Mouse (Mus musculus) cerebellum, adult 11 months (tissue): ENCODE results near the gene Mtg1.
A peak's percentile ranks its signal among the peaks of the same experiment; 100 is the strongest.
"Not testable (repeated sequence)": the region's sequence is repeated elsewhere in the genome, so short reads cannot be mapped to it uniquely, and the experiment has no call there.

ENCODE experiments used
- DNase-seq: peaks from one replicate; pipeline ENCODE4 v3.0.0; 2022

Mtg1 gene

GRCm38 (mm10) chr7:140132184-140132583 lies 5.2 kb upstream of the Mtg1 start:
- not testable (repeated sequence) for DNase-seq

GRCm38 (mm10) chr7:140134033-140134432 lies 3.3 kb upstream of the Mtg1 start:
- not testable (repeated sequence) for DNase-seq

- DNase-seq: no peak
Measured at GRCm38 (mm10) chr7:140135106-140135770, 2.1 kb upstream of the Mtg1 start.

GRCm38 (mm10) chr7:140138021-140138310 lies 602 bp downstream of the Mtg1 start:
- no peak for DNase-seq

- peak; percentile 65 for DNase-seq
Measured at GRCm38 (mm10) chr7:140141350-140141749, 4.0 kb downstream of the Mtg1 start.

DNA sequence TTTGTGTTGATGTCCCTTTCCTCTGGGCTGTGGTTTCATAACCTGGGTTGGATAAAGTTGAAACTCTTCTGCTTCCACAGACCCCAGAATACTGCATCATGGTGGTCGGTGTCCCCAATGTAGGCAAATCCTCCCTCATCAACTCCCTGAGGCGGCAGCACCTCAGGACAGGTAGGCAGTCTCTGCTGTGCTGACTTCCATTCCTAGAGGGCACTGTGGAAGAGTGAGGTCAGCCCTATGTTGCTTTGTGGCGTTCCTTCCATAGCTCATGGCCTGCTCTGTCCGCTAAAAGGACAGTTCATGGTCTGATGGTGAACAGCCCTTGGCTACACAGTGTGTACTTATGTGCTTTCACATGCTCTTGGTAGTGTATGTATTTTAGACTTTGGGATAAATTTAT lies 7.2 kb downstream of the Mtg1 start:
- DNase-seq: no peak

- DNase-seq: peak; percentile 61
Measured at GRCm38 (mm10) chr7:140153383-140153782, 16.0 kb downstream of the Mtg1 start.

GRCm38 (mm10) chr7:140153829-140154217 lies 16.5 kb downstream of the Mtg1 start:
- DNase-seq: no peak

DNA sequence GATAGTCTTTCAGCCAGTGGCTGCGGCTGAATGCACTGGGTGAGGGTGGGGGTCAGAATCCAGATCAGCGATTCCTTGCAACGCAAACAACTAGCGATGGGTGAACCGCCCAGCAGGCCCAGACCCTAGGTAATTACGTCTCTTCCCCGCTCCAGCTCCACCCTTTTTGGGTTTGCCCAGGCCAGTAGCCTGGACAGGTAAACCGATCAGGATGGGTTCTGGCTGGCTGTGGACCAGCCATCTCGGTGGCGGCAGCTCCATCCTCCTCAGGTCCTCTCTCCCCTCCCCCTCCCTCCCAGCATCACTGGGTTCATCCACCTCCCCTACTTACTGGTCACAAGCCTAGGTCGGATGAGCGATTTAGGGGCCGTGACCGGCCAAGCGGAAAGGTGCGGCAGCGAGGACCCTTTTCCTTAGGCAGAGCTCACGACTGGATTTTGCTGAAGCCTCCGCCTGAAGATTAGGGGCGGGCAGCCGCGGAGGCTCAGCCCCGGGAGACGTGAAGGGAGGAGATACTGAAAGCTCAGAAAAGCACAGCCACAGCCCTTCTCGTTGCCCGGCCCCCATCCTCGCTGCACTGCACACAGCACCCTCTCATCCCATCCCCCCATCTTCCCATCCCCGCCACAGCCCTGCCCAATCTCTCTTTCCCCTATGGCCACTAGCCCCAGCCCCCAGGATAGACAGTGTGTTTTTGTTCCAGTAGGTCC lies 17.0 kb downstream of the Mtg1 start, which contains the start of gene Sprn:
Gene Sprn (minus strand): TSS at position 660 of the 710 bp plus-strand sequence.
- peak; percentile 64 for DNase-seq

GRCm38 (mm10) chr7:140160363-140160762 lies 23.0 kb downstream of the Mtg1 start:
- DNase-seq: no peak

GRCm38 (mm10) chr7:140164664-140165063 lies 27.3 kb downstream of the Mtg1 start, which contains the start of gene Olfr522:
Gene Olfr522 (minus strand): TSS chr7:140164764.
- no peak for DNase-seq

DNA sequence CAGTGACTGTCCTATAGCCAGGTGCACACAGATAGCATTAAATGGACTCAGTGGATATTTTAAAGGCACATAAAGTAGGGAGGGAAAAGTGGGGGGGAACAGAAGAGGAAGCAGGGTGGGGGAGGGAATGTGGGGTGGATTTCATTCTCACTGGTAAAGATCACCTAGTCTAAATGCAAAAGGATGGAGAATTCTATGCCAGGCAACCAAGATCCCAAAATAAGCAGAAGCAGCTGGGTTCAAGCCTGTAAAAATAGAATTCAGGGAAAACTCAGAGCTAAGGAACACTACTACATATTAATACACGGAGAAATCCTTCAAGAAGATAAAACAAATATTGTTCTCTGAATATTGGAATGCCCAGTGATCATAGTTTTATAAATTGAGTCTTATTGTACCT lies 30.6 kb downstream of the Mtg1 start:
- DNase-seq: no peak

- DNase-seq: no peak
Measured at GRCm38 (mm10) chr7:140169386-140169785, 32.0 kb downstream of the Mtg1 start.

GRCm38 (mm10) chr7:140170863-140171262 lies 33.5 kb downstream of the Mtg1 start:
- no peak for DNase-seq

DNA sequence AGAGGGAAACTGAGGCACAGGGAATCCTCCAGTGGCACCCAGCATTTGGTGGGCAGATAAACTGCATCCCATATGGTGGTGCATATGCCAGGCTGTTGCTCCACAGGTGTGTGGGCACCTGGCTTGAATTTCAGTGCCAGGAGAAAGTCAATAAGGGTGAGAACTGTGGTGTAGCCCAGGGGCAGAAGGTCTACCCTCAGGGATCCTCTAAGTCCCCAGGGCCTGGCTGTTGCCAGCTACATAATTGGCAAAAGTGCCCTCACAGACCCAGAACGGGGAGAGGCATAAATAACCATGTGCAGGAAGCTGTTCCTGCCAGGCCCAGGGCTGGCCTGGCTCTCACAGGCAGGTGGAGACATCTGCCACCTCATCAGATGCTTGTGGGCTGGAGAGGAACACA lies 35.6 kb downstream of the Mtg1 start, which contains the start of gene Olfr523:
Gene Olfr523 (plus strand): TSS at position 282 of the 400 bp plus-strand sequence.
- peak; percentile 43 for DNase-seq

GRCm38 (mm10) chr7:140179176-140179575 lies 41.8 kb downstream of the Mtg1 start:
- DNase-seq: no peak

- DNase-seq: no peak
Measured at GRCm38 (mm10) chr7:140180692-140181091, 43.3 kb downstream of the Mtg1 start.

- DNase-seq: no peak
Measured at GRCm38 (mm10) chr7:140184206-140184605, 46.8 kb downstream of the Mtg1 start.

DNA sequence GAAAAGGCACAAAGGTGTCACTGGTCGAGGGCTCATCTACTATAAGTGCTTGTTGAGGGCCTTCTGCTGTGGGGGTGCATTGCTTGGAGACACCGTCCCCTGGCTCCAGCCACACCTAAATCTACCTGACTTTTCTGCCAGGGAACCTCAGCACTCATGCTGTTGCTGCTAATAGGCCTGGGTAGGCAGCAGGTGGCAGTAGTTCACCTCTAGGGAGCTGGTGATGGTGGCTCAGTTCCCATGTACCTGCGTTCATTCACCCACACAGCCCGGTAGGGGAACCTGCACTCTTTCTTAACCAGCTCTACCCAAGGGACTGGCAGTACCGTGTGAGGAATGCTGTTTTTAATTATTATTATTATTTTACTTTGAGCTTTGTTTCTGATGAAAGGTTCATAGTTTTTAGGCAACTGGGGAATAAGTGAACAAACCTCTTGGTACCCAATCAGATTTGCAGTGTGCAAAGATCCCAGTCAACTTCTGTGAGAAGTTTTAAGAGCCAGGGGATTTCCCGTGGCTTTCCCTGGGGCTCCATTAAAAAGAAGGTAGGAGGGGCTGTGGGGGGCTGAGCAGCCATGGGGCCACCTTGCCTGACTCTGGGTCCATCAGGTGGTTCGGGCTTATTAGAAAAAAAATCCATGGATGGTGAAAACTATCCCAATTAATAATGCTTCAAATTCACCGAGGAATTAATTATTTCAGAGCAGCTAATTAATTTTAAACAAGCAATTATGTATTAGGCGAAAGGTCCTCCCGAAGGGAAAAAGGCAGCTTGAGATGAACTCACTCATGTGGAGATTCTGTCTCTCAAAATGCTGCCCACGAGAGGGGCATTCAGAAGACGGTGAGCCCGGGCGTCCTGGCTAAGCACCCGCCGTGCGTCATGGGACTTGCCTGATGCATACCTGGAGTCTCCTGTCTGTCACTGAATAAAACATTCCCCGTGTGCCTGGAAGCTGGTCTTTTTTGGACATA lies 49.6 kb downstream of the Mtg1 start:
- DNase-seq: no peak

GRCm38 (mm10) chr7:140187721-140188390 lies 50.5 kb downstream of the Mtg1 start:
- DNase-seq: no peak

DNA sequence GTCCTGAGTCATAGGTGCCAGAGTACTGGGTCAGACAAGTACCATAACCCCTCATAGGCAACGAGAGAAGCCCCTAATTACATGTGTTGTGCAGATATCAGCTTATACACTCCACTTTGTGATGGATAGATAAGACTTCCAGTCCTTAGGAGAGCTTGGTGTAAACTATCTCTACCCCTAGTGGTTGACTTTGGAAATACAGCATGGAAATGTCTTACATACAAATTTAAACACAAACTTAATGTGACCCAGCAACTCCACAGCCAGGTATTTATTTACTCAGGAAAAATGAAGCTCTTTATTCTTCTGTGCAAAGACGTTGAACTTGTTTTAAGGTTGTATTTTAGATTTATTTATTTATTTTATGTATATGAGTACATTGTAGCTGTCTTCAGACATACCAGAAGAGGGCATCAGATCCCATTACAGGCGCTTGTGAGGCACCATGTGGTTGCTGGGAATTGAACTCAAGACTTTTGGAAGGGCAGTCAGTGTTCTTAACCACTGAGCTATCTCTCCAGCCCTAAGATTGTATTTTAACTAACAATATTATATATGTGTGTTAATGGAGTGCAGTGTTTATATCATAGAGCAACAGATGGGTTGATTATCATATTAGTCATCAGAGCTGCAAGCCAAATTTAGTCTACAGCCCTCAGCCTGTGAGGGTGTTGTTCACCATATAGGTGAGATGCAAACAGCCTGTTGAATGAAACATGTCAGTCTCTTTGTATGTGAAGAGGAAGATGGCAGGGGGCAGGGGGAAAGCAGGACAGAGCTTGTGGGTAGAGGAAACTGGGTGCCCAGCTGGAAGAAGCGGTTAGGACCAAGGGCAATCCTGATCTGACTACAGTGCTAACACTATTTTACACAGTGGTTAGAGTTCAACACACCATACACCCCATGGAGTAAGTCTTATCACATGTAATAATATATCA lies 51.3 kb downstream of the Mtg1 start:
- no peak for DNase-seq

- DNase-seq: no peak
Measured at GRCm38 (mm10) chr7:140190435-140190834, 53.1 kb downstream of the Mtg1 start.
